Mouse (Mus musculus) embryo, embryonic 10 days (tissue): ENCODE results near the gene Ttc9c.

Experiments
- DNase-seq: peaks from one replicate; pipeline ENCODE4 v3.0.0-alpha.2; 2015; ENCODE audit warnings: low spot score

Ttc9c gene

GRCm38 (mm10) chr19:8774086-8774835, 44.9 kb downstream of the Ttc9c start, which contains the start of gene Tmem179b:
Tmem179b (minus strand) TSS chr19:8774467.
- DNase-seq: peak; percentile 97

DNA sequence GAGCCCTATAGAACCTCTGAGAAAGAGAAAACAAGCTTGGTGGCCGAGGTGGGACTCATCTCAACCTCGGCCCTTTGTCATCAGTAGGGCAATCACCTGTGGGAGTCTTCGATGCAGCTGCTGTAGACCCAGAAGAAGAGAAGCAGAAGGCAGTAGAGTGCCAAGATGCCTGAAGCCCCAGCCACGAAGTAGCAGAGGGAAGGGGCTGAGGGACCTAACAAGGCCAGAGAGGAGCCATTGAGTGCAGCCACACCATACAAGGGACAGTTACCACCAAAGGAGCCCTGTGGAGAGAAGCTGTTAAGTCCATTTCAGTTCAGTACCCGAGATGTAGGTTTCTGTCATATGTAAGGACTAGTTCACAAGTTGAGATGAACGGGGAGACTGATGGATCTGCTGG, 45.7 kb downstream of the Ttc9c start:
- DNase-seq: peak; percentile 16

DNA sequence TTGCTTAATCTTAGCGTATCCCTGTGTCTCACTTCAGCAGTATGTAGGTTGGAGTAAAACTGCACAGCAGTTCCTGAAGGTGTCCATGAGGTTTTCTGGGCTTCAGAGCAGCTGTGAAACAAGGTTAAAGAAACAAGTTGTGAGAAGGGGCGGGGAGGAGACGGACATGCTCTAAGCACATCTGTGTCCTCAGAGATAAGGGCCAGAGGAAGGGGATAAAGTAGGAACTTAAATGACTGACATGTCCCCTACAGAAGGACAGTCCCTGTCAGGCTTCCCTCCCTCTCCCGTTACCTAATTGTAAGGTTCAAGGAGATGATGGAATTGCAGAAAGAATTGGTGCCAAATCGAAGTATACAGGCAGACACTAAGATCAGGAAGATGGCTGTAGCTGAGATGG, 46.1 kb downstream of the Ttc9c start:
- no peak for DNase-seq

- peak; percentile 87 for DNase-seq
These were observed 48.4 kb downstream of the Ttc9c start, which contains the start of gene Tmem223 for GRCm38 (mm10) chr19:8770567-8771270. Tmem223 (plus strand) TSS chr19:8770996.

DNA sequence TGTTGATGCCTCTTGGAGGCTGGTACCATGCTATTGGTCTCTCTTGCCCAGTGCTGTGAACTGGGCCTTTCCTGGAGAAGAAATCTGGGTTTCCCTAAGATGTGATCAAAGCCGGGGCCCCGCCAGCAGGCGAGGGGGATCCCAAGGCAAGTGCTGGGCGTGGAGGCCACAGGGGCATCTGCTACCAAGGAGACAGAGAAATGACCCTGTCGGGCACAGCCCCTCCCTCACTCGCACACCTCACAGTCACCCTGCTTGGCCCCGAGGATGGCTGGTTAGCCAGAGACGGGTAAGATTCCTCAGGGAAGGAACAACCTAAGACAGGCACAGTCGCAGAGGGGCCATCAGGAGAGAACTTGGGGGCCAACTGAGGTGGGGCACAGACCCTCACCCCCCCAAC, 53.6 kb downstream of the Ttc9c start:
- no peak for DNase-seq

GRCm38 (mm10) chr19:8763276-8763675, 55.9 kb downstream of the Ttc9c start:
- DNase-seq: no peak

- no peak for DNase-seq
These were observed 58.4 kb downstream of the Ttc9c start for GRCm38 (mm10) chr19:8760757-8761156.
